Mouse (Mus musculus) left cerebral cortex, adult 2 months (tissue): ENCODE measurements at regions not wholly inside any gene's neighbourhood (a gene's known extent, or its start where the extent isn't known, plus 50 kb on each side); places are given as distances from the start of the nearest gene placed in this dataset.
"Not testable (repeated sequence)": the region's sequence is repeated elsewhere in the genome, so short reads cannot be mapped to it uniquely, and the experiment has no call there.

ENCODE experiments used
- DNase-seq, 2 experiments: peaks; one replicate each; pipeline ENCODE4 v3.0.0; 2021 to 2022; ENCODE audit warnings: low spot score in 2 of 2, mixed read lengths in 1 of 2; ENCODE audit errors: extremely low spot score in 1 of 2
- H3K27ac ChIP-seq: fragments of 200-600 bp; 2 replicates; pipeline ENCODE4 v1.8.1; 2022
- H3K4me3 ChIP-seq: fragments of 200-600 bp; 2 replicates; pipeline ENCODE4 v1.8.1; 2022
- CTCF ChIP-seq: fragments of 200-600 bp; IDR thresholded peaks from 2 replicates; pipeline ENCODE4 v1.8.1; 2022; ENCODE audit warnings: antibody characterized with exemption, mild to moderate bottlenecking, moderate library complexity
- intact Hi-C: fragments of 180-260 bp; cut with DNase I; formaldehyde crosslinking; loops from one replicate; pipeline ENCODE4 v1.15.1; 2025

GRCm38 (mm10) chr10:117502135-117502534 is 122.3 kb upstream of the Cpsf6 start:
- H3K27ac ChIP-seq, result no peak overlapping the region
- no peak for DNase-seq

GRCm38 (mm10) chr10:117501426-117501825 is 121.6 kb upstream of the Cpsf6 start:
- no peak for DNase-seq
- TF ChIP-seq CTCF, result no peak
- H3K4me3 ChIP-seq, result no peak overlapping the region
- H3K27ac ChIP-seq, result no peak overlapping the region
- intact Hi-C loops, result no loop called here

More at GRCm38 (mm10) chr10:117502135-117502534, 122.3 kb upstream of the Cpsf6 start:
- TF ChIP-seq CTCF, result no peak
- H3K4me3 ChIP-seq, result no peak overlapping the region
- intact Hi-C loops, result no loop called here

- no peak for TF ChIP-seq CTCF
- Histone ChIP-seq H3K4me3 (no peak overlapping the region), H3K27ac (no peak overlapping the region)
- no peak for DNase-seq
- intact Hi-C loops, result no loop called here
Measured at GRCm38 (mm10) chr10:117500457-117501108, 120.8 kb upstream of the Cpsf6 start.

- DNase-seq, result no peak
- no peak overlapping the region for H3K27ac ChIP-seq
- intact Hi-C loops, result no loop called here
- H3K4me3 ChIP-seq, result no peak overlapping the region
- TF ChIP-seq CTCF, result no peak
Measured at GRCm38 (mm10) chr10:117499864-117500453, 120.1 kb upstream of the Cpsf6 start.

GRCm38 (mm10) chr10:117499177-117499863 is 119.5 kb upstream of the Cpsf6 start:
- Histone ChIP-seq H3K27ac (no peak overlapping the region), H3K4me3 (no peak overlapping the region)
- no peak for TF ChIP-seq CTCF
- intact Hi-C loops, result no loop called here
- DNase-seq, result no peak

- intact Hi-C loops, result no loop called here
- no peak overlapping the region for H3K4me3 ChIP-seq
- no peak for TF ChIP-seq CTCF
- no peak overlapping the region for H3K27ac ChIP-seq
- no peak for DNase-seq
Measured at GRCm38 (mm10) chr10:117498497-117498896, 118.7 kb upstream of the Cpsf6 start.

GRCm38 (mm10) chr10:117497565-117498256 is 117.9 kb upstream of the Cpsf6 start:
- no peak overlapping the region for H3K27ac ChIP-seq
- H3K4me3 ChIP-seq, result no peak overlapping the region
- TF ChIP-seq CTCF, result no peak
- intact Hi-C loops, result no loop called here
- no peak for DNase-seq

GRCm38 (mm10) chr10:117497082-117497481 is 117.3 kb upstream of the Cpsf6 start:
- H3K27ac ChIP-seq, H3K4me3 ChIP-seq, DNase-seq, intact Hi-C loops: not testable (repeated sequence)

GRCm38 (mm10) chr10:117496064-117497011 is 116.5 kb upstream of the Cpsf6 start:
- DNase-seq, result no peak
- intact Hi-C loops, result no loop called here
- TF ChIP-seq CTCF, result no peak; the same call in 1 of the 2 replicates
- Histone ChIP-seq H3K27ac (no peak overlapping the region), H3K4me3 (no peak overlapping the region)

GRCm38 (mm10) chr10:117494171-117494701 is 114.4 kb upstream of the Cpsf6 start:
- no peak for DNase-seq
- TF ChIP-seq CTCF, result no peak
- intact Hi-C loops, result no loop called here
- Histone ChIP-seq H3K4me3 (peak overlapping the region; percentile 31), H3K27ac (no peak overlapping the region)

- DNase-seq, result no peak
- no peak overlapping the region for H3K4me3 ChIP-seq
- no peak overlapping the region for H3K27ac ChIP-seq
- TF ChIP-seq CTCF, result no peak
- intact Hi-C loops, result no loop called here
Measured at GRCm38 (mm10) chr10:117493824-117494121, 114.0 kb upstream of the Cpsf6 start.
